Mouse (Mus musculus) forebrain, embryonic 16.5 days (tissue): ENCODE measurements around the gene Zfp970. TPM values are rescaled to one million over a fixed set of nuclear protein-coding genes. Genes with fewer than 3 reads are reported as not detected.

Source experiments
- polyA plus RNA-seq: library from polyadenylated mRNA; unstranded; fragments of >200 nt; fragmentation: Nextera tagmentation; extraction: Ambion mirVana; gene quantifications from 2 replicates; pipeline ENCODE4 v1.2.1, GENCODE M21; 2015

Zfp970 gene
- polyA plus RNA-seq, 1 experiment from 2014 or later = 7.2 TPM

Other genes starting within 250 kb of the Zfp970 start
- not detected in 2 replicates for gene Gm14409, start 197.7 kb upstream of the Zfp970 start, polyA plus RNA-seq
- 0.26 and 0.35 TPM in 2 replicates for gene Gm14412, start 140.4 kb upstream of the Zfp970 start, polyA plus RNA-seq
- 6.1 and 8.1 TPM in 2 replicates for gene Gm14418, start 66.4 kb upstream of the Zfp970 start, polyA plus RNA-seq
- 2.8 and 4.5 TPM in 2 replicates for gene Gm14403, start 33.5 kb downstream of the Zfp970 start, polyA plus RNA-seq
- gene Gm14406, start 113.5 kb downstream of the Zfp970 start, polyA plus RNA-seq = not detected in 2 replicates